Mouse (Mus musculus) CD8-positive naive resting alpha-beta T cell, adult 2 months (primary cell): ENCODE results near the gene D17Wsu92e.

Experiments used
- DNase-seq, 2 experiments: peaks; one replicate each; pipeline ENCODE4 v3.0.0; 2022; ENCODE audit warnings: low read depth in 2 of 2, low spot score in 2 of 2

The D17Wsu92e gene

DNA sequence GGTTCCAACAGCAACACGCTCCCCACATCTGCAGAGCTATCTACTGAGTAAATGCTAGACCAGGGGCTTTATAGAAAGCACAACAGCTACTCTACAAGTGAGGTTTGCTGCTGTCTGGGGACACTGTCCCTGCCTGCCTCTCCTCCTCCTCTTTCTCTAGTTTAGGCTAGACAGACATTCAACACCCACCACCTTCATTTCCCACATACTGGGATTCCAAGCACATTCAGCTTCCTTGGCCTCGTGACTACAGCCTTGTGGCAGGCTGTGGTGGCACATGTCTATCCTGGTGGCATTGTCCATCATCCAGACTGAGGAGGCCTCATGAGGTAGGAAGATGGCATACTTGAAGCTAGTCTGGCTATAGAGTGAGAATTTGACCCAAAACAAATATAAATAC, 29.5 kb downstream of the D17Wsu92e start:
- no peak for DNase-seq

DNA sequence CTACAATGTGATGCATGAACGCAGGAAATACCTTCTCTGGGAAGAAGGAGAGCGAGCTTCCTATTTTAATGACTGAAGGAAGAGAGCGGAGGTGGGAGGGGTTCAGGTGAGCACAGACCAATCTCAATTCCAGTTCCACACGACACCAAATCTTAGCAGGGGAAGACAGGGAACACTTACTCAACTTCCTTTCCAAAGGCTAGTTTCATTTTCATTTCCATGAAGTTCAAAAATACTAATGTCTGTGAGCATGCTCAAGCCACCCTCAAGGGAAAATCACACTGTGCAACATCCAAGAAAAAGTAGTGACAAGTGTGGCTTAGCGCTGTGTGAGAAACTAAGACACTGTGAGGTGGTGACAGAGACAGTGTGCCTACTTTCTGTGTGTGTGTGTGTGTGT, 30.4 kb downstream of the D17Wsu92e start:
- no peak for DNase-seq

- DNase-seq = no peak
Observed at GRCm38 (mm10) chr17:27788456-27789172, 31.8 kb downstream of the D17Wsu92e start.

GRCm38 (mm10) chr17:27783567-27783966, 36.9 kb downstream of the D17Wsu92e start:
- no peak for DNase-seq

DNA sequence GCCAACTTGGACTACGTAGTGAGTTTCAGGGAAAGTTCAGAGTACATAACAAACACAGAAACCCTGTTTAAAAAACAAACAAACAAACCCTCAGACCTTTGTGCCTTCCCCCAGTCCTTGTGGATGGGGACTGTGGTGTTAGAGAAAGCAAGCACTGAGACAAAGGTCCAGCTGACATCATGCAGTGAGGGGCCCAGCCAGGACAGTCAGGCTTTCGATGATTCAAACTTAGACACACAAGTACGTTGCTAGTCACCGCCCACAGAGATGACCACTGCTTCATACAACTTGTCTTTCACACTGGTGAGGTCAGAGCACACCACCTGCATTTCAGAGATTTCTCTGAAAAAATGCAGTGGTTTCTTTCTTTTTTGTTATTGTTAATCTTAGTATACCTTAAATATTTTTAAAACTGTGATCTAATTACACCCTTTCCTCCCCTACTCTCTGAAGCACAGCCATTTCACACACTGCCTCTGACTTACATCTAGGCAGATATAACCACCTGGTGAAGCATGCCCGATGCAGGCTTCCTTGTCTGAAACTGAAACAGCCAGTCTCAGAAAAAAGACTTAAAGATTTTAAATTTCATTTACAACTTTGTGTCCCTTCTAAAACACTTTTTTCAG, 39.3 kb downstream of the D17Wsu92e start:
- no peak for DNase-seq

DNA sequence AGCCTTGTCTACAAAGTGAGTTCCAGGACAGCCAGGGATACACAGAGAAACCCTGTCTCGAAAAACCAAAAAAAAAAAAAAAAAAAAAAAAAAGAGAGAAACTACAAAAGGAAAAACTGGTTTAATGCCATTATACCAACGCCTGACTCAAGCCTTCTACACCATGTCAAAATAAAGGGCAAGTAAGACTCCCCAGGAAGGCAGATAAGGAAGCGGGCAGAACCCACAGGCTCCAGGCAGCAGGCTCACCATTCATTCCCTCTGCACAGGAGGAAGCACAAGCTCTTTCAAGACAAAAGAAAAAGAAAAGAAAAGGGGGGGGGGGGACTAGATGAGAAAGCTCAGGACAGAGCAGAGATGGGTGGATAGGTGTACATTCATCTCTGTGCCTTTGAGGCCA, 40.7 kb downstream of the D17Wsu92e start:
- DNase-seq = no peak

DNA sequence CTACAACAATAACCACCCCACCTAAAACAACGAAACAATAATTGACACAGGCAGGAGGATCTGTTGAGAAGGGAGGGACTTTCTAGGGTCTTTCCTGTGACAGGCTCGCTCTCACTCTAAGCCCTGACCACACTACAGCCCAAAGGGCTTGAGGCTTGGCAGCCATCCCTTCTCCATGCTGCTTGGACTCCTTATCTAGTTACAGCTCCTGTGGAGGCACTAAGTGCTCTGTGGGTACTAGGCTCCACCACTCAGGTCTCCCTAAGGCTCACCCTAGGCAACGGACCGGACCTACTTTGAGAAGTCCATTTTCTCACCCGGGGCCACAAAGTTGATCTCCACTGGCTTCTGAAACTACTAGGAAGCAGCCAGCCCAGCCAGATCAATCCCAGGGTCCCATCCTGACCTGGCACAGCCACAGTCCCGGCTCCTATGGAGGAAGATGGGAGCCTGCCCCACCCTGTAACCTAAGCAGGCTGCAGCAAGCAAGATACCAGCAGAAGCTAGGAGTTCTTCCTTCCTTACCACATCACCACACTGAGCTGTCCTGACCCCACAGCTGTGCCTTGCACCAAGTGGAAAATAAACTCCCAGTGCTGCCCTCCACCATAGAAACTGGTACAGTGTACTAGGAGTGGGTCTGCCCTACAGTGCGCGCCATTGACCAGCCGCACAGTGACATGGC, 41.6 kb downstream of the D17Wsu92e start:
- no peak for DNase-seq

- no peak for DNase-seq
Observed at GRCm38 (mm10) chr17:27777823-27778222, 42.6 kb downstream of the D17Wsu92e start.

DNA sequence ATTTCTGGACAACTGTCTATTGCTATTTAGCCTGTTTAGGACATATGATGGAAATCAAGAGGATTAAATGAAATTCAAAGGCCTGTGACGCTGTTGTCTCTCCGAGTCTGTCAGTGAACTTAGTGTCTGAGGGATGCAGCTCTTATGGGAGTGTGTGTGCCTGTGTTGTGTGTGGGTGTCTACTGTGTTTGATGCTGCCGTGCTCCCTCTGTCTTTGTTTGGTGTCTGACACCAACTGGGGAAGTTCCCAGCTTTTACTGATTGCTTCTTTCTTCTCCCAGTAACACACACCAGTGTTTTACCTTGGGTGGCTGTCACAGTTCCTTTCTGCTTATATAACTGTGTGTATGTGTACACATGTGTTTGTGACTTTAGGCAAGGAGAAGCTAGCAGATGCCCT, 46.2 kb downstream of the D17Wsu92e start:
- no peak for DNase-seq

GRCm38 (mm10) chr17:27771616-27772015, 48.8 kb downstream of the D17Wsu92e start:
- DNase-seq = no peak

- DNase-seq = peak; percentile 29 to 47
Observed at GRCm38 (mm10) chr17:27768817-27769542, 51.5 kb downstream of the D17Wsu92e start.

GRCm38 (mm10) chr17:27767543-27767942, 52.9 kb downstream of the D17Wsu92e start:
- no peak for DNase-seq

GRCm38 (mm10) chr17:27767120-27767519, 53.3 kb downstream of the D17Wsu92e start:
- no peak for DNase-seq

GRCm38 (mm10) chr17:27765066-27765465, 55.4 kb downstream of the D17Wsu92e start:
- DNase-seq = no peak

- DNase-seq = peak in 1 of 2 experiments; percentile 21
Observed at GRCm38 (mm10) chr17:27764453-27764852, 56.0 kb downstream of the D17Wsu92e start.

DNA sequence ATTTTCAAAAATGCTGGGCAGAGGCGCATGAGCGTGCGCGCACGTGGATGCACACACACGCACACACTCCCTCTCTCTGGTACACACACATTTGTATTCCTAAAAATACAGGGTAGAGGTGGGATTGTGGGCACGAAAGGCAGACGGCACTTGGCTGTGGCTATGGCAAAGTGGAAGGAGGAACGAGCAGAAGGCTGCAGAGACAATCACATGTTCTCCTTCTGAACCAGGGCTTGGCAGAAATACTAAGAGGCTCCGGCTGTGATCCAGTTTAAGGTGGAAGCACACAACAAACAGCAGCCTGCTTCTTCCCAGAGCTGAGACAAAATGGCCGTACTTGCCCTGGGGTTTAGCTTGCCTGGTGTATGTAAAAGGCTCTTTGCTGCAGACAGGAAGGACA, 57.6 kb downstream of the D17Wsu92e start:
- DNase-seq = no peak

GRCm38 (mm10) chr17:27761639-27762336, 58.7 kb downstream of the D17Wsu92e start:
- DNase-seq = peak; percentile 12 to 26

DNA sequence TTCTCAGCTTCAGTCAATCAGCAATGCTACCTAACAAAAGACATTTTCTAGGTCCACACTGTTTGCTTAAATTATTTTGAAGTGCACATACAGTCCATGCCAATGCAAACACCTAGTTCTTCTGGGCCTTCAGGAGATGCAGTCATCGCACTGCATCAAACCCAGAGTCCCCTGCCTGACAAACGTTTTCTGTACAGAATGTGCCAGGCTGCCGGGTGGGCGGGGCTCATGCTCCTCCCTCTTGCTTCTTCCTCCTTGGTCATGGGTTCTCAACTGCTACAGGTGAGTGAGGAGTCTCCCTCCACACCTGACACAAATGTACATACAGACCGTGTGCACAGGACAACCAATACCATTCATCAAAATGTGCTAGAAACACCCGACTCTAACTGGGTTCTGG, 60.3 kb downstream of the D17Wsu92e start:
- DNase-seq = no peak

DNA sequence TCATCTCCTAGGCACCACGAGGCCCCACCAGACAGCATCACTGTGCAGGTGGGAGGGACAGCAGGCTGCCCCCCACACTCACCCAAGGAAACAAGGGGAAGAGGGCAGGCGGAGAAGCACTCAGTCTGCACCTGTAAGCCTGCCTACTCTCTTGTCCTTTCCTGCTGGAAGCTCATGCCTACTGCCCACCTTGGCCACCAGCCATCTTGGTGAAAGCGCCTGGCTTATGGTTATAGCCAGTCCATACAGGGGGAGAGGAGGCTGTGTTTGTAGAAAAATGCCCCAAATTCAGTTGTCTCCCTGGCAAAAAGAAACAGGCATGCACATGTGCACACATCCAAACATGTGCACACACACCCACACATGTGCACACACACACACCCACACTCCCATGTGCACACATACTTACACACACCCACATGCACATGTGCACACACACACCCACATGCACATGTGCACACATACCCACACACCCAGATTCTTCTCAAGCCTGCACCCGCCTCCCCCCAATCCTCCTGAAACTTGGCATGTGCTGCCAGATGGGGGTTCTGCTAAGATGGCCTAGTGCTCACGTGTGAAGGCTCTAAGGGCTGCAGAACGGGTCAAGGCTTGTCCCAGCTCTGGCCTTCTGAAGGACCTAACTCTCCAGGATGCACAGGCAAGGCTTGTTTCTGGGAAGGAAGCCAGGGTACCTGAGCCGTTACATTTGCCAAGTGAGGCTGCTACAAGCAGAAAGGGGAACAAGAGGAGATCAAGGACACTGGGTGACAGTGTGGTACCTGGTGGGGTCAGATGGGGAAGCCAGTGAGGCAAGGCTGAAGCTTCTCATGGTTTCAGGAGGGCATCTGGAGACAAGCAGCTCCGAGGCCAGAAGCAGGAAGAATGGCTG, 68.9 kb downstream of the D17Wsu92e start:
- DNase-seq = no peak

- no peak for DNase-seq
Observed at GRCm38 (mm10) chr17:27750451-27750942, 70.0 kb downstream of the D17Wsu92e start.
